13 mouse cellular contexts compared by ENCODE assay signal in the genomic region with DNA sequence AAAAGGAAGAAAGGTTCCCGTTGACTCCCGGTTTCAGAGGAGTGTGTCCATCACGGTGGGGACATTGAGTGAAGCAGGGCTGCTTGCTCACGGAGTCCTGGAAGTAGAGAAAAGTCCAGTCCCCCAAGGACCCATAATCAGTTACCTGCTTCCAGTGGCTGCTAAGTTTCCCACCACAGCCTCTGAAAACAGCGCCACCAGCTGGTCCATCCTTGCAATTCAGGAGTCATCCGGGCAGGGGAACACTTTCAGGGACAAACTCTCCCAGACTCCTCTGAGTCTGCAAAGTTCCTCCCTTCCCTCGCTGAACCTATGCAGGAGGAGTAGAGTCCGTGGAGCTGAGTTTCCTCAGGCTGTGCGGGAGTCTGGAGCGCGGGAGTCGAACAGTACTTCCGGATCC. TPM values are rescaled to one million over a fixed set of nuclear protein-coding genes. Genes with fewer than 3 reads are reported as not detected.
DNase-seq lines count a peak whose midpoint lies in the region; ATAC-seq lines count a peak whose summit lies in the region.
"Had no signal": no experiment of that assay in that cellular context is flagged by ENCODE, and none has a peak within 500 bp of the region (broad histone marks: within the 10 kb centered on the region; RNA-seq: fewer than 3 reads in every experiment).

No protein-coding gene starts in this region.

- H3K4me2 ChIP-seq in hindbrain, embryonic 12.5 days (replicated peaks), result no peak overlapping the region
- 0 out of 2 replicates have a peak overlapping the region, but pooled peaks have one; percentile 3 for H3K4me2 ChIP-seq in limb, embryonic 13.5 days (replicated peaks)

- no peak for ATAC-seq in hindbrain, embryonic 12.5 days (ENCODE audit: low FRiP score)
- 0 out of 2 replicates have a peak, but pooled peaks have one; percentile 8 for ATAC-seq in common myeloid progenitor, adult 5-6 weeks (replicated peaks; ENCODE audit: low read depth, poor library complexity, severe bottlenecking)
- no peak for ATAC-seq in limb, embryonic 13.5 days (ENCODE audit: low FRiP score, low read depth)

- no peaks in the 10 kb centered on the region for H3K36me3 ChIP-seq in hindbrain, embryonic 10.5 days
- H3K36me3 ChIP-seq in hindbrain, embryonic 12.5 days, result no peaks in the 10 kb centered on the region
- no peaks in the 10 kb centered on the region for H3K36me3 ChIP-seq in limb, embryonic 13.5 days

- WGBS in hindbrain, embryonic 10.5 days, result 45% methylated on average over 13 of the region's 13 CpGs
- WGBS in hindbrain, embryonic 12.5 days, result 46% methylated on average over 13 of the region's 13 CpGs
- WGBS in limb, embryonic 13.5 days, result 42% methylated on average over 13 of the region's 13 CpGs

- H3K9me3 ChIP-seq in hindbrain, embryonic 10.5 days, result no peaks in the 10 kb centered on the region
- H3K9me3 ChIP-seq in hindbrain, embryonic 12.5 days (replicated peaks), result no peaks in the 10 kb centered on the region
- H3K9me3 ChIP-seq in limb, embryonic 13.5 days, result no peaks in the 10 kb centered on the region
- H3K9me3 ChIP-seq: megakaryocyte, embryonic 14.5 days had no signal

- peaks cover 24% of the 10 kb centered on the region for H3K4me1 ChIP-seq in hindbrain, embryonic 10.5 days (replicated peaks)
- peaks cover 18% of the 10 kb centered on the region for H3K4me1 ChIP-seq in hindbrain, embryonic 12.5 days
- H3K4me1 ChIP-seq in limb, embryonic 13.5 days, result peaks cover 25% of the 10 kb centered on the region
- H3K4me1 ChIP-seq: megakaryocyte, embryonic 14.5 days had no signal

- H3K27me3 ChIP-seq in hindbrain, embryonic 10.5 days (ENCODE audit: insufficient read depth, poor library complexity, severe bottlenecking), result peaks cover 7% of the 10 kb centered on the region; the same call in 1 of the 2 replicates
- no peaks in the 10 kb centered on the region for H3K27me3 ChIP-seq in hindbrain, embryonic 12.5 days
- no peaks in the 10 kb centered on the region for H3K27me3 ChIP-seq in limb, embryonic 13.5 days

- peak overlapping the region; percentile 42; the same call in 1 of the 2 replicates for H3K27ac ChIP-seq in hindbrain, embryonic 10.5 days
- no peak overlapping the region for H3K27ac ChIP-seq in hindbrain, embryonic 12.5 days
- H3K27ac ChIP-seq in limb, embryonic 13.5 days, result no peak overlapping the region

- DNase-seq in hindbrain, embryonic 10.5 days (ENCODE audit: low spot score), result no peak
- DNase-seq in lung, postnatal 14 days, result peak; percentile 18
- no peak for DNase-seq in lung, adult 18-20 months
- DNase-seq in left cerebral cortex, postnatal 14 days (ENCODE audit: low spot score in 2 of 2), result no peak
- DNase-seq: cerebellum, adult 8-10 months; kidney, postnatal 14 days had no signal

- no peak overlapping the region for H3K4me3 ChIP-seq in hindbrain, embryonic 10.5 days
- H3K4me3 ChIP-seq in hindbrain, embryonic 12.5 days, result no peak overlapping the region
- no peak overlapping the region for H3K4me3 ChIP-seq in limb, embryonic 13.5 days
- H3K4me3 ChIP-seq: megakaryocyte, embryonic 14.5 days had no signal

- H3K9ac ChIP-seq in hindbrain, embryonic 12.5 days, result no peak overlapping the region
- H3K9ac ChIP-seq in limb, embryonic 13.5 days, result no peak overlapping the region

- intact Hi-C loops in left cerebral cortex, postnatal 14 days (cut with DNase I), result no loop called here

RNA-seq across cellular contexts. Expression of gene Iqca, which starts 6.7 kb away (rescaled TPM):
- polyA plus RNA-seq in hindbrain, embryonic 10.5 days (2016; fragmentation: Nextera tagmentation; extraction: Ambion mirVana), result 0.25 and 1.4 TPM in 2 replicates
- polyA plus RNA-seq in hindbrain, embryonic 12.5 days (2016; fragmentation: Nextera tagmentation; extraction: Ambion mirVana), result 0.84 and 1.3 TPM in 2 replicates
- not detected in 2 replicates for total RNA-seq in common myeloid progenitor, adult 5-6 weeks (2017)
- polyA plus RNA-seq in limb, embryonic 13.5 days (2015; fragmentation: Nextera tagmentation; extraction: Ambion mirVana), result 0.10 and 0.47 TPM in 2 replicates
- under 1 TPM; 0.70 to 0.86 TPM for total RNA-seq in left cerebral cortex, postnatal 14 days (2021)
- total RNA-seq: adrenal gland, postnatal 36 days; neutrophil, adult 5-6 weeks had no signal
- polyA plus RNA-seq: heart, embryonic 14.5 days had no signal

RNA-seq across cellular contexts. Expression of gene Ackr3, which starts 43.9 kb away (rescaled TPM):
- 19.2 and 22.3 TPM in 2 replicates for polyA plus RNA-seq in hindbrain, embryonic 10.5 days (2016; fragmentation: Nextera tagmentation; extraction: Ambion mirVana)
- 26.9 and 27.6 TPM in 2 replicates for polyA plus RNA-seq in hindbrain, embryonic 12.5 days (2016; fragmentation: Nextera tagmentation; extraction: Ambion mirVana)
- not detected in 2 replicates for total RNA-seq in common myeloid progenitor, adult 5-6 weeks (2017)
- 40.5 and 41.7 TPM in 2 replicates for polyA plus RNA-seq in limb, embryonic 13.5 days (2015; fragmentation: Nextera tagmentation; extraction: Ambion mirVana)
- total RNA-seq in left cerebral cortex, postnatal 14 days (2021), result 10 to 100 TPM in 1 of 2 experiments, 1 to 10 TPM in 1; 7.2 to 10.5 TPM
- total RNA-seq: neutrophil, adult 5-6 weeks had no signal
